Mouse (Mus musculus) layer of hippocampus, adult 18-20 months (tissue): ENCODE measurements at regions not wholly inside any gene's neighbourhood (a gene's known extent, or its start where the extent isn't known, plus 50 kb on each side); places are given as distances from the start of the nearest gene placed in this dataset.

Source experiments
- DNase-seq, 2 experiments: peaks; one replicate each; pipeline ENCODE4 v3.0.0; 2022; ENCODE audit warnings: low spot score in 2 of 2

DNA sequence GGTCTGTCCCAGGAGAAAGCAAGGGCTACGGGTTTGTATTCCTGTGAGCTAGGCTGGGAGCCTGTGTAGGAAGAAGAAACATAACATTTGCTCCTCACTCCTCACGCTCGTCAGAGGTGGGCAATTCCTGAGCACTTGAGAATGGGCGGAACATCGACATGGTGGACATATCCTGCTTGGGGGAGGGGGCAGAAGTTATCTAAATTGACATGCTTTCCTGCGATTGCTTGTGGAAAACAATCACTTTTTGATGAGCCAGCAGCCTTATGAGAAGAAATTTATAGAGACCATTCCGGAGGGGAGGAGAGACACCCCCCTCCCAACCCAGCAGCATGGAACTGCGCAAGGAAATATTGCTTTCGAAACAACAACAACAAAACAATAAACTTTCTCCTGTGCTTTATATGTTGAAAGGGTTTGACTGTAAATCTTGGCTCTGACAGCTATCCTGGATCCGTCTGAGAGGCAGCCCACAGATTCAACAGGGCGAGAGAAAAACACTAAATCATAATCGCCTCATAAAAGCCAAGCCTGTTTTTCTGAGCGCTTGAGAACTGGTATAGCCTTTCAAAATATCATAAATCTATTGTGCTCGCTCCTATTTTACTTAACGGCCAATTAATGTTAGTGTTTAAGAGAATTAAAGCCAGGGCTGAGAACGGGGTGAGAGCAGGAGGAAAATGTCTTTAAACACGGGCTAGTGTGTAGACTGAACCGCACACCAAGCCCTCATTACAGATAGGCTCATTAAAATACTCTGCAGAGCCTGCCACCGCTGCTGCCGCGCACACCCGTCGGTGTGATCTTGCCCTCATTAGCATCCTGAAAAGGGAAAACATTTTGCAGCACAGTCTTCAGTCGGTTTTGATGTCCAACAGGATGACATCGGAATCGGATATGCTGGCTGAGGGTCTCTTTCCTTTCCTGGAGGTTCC, 242.0 kb downstream of the Cd83 start:
- DNase-seq, result peak in 1 of 2 experiments; percentile 16

DNA sequence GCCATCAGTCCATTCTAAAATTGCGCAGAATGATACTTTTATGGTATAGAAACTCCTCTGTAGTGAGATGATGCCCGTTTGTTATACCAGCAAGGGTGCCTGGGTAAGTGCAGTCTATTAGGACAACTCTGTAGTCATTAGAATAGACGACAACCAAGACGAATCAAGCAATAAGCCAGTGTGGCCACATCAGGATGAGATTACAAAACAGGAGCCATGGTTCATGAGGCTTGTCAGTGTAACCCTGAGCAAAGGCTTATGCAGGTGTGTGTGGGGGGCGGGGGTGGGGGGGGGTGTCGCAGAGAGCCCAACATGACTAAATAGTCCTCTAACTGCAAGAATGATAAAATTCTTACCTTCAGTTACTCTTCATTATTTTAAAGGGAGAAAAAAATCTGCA, 243.5 kb downstream of the Cd83 start:
- DNase-seq, result no peak

DNA sequence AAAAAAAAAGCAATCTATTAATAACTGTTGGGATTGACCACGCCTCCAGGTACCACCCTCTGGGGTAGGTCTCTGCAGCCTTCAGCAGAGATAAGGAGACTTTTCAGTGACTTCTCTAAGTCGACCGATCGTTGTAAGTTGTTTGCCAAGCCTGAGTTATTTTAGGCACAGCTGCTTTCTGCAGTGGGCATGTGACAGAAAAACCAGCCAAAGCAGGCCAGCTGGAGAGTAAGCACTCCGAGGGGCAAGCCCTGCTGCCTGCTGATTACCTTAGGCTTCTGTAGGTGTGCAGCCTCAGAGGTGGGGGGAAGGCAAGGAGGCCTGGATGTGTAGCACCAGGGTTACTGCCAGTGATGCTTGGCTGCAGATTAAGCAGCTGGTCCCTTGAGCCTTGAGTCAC, 246.0 kb downstream of the Cd83 start:
- peak in 1 of 2 experiments; percentile 17 for DNase-seq

DNA sequence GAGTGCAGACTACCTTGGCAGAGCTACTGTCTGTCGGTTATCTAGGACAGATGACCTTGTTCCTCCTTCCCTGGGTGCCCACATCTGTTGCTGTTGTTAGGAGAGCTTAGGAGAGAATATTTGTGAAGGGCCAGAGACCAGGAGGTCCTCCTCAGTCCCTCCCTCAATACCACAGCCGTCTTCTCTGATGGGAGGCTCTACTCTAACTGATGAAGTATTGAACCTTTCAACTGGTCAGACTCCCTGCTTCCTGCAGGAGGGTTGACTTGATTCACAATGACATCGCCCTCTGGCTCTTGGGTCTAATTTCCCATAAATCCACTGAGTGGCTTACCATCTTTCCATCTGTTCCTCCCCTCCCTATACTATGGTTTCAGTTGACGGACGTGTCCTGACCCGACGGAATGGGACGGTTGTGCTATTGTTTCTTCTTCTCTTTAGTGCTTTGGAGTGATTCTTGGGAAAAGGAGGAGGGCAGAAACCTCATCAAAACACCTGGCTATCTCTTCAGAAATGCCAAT, 253.3 kb downstream of the Cd83 start:
- no peak for DNase-seq

DNA sequence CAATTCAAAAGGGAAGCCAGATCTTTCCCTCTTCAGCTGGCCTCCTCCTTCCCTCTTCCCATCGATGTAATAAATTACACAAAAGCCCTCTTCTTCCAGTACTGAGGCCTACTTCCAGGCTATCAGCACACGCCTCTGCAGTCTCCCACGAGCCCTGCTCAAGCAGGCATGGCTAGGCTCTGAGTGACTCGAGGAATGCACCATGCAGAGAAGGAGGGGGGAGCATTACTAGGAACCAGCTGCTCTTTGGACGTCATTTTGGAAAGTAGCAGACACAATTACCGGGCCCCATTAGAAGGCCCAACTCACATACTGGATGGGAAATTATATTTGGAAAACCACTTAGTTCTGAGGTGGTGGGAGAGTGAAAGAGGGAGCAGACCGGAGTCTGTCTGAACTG, 253.7 kb downstream of the Cd83 start:
- DNase-seq, result no peak

DNA sequence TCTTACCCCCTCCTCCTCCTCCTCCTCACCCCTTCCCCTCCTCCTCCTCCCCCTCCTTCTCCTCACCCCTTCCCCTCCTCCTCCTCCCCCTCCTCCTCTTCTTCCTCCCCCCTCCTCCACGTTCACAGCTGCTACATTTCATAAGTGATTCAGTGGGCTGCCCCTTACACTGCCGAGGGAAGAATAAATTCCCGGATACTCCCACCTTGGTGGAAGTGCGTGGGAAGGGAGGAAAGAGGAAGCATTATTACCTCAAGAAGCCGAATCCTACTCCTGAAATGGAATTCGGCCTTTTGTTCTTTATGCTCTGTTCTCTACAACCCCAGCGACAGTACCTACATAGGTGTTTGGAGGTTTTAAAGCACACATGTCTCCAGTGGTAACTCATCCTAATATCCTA, 256.1 kb downstream of the Cd83 start:
- no peak for DNase-seq

DNA sequence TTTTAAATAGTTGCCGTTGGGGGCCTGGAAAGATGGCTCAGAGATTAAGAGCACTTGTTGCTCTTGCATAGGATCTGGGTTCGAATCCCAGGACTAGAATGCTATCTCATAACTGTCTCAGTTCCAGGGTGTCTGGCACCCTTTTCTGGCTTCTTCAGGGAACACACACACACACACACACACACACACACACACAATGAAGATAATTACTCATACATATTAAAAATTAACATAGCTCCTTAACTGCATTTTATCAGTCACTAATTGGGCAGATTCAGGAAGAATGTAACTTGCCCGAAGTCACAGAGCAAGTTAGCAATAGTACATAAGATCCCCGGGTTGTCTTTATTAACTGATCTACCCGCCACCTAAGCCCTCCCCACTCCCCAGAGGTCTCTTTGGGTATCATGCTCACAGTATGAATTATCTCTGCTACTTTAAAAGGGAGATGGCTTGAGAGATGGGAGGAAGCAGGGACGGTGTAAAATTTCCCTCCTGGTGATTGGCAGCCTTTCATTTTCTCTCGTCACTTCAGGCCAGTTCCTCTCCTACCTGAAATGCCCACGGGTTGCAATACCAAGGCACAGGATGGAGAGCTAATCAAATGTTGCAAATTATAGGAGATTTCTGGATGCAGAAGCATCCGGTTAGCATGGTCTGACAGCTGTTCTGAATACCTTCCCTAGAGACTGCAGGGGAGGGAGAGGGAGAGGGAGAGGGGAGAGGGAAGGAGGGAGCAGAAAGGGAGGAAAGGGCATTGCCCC, 258.3 kb downstream of the Cd83 start:
- no peak for DNase-seq

DNA sequence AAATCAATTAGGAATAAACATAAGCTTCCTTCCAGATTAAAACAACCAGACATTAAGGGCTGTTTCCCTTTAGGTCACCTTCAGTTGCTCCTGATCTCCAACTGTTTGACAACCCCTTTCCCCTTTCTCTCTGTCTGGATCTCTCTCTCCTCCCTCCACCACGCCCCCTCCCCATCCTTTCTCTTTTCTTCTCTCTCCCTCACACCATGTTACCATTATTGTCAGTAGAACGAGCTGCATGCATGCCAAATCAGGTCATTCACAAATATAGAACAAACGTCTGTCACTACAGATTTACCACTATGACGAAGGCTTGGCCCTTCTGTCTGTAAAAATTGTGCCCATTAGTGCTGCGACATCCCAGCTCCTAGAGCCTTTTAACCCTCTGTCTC, 258.9 kb downstream of the Cd83 start:
- peak in 1 of 2 experiments; percentile 58 for DNase-seq

DNA sequence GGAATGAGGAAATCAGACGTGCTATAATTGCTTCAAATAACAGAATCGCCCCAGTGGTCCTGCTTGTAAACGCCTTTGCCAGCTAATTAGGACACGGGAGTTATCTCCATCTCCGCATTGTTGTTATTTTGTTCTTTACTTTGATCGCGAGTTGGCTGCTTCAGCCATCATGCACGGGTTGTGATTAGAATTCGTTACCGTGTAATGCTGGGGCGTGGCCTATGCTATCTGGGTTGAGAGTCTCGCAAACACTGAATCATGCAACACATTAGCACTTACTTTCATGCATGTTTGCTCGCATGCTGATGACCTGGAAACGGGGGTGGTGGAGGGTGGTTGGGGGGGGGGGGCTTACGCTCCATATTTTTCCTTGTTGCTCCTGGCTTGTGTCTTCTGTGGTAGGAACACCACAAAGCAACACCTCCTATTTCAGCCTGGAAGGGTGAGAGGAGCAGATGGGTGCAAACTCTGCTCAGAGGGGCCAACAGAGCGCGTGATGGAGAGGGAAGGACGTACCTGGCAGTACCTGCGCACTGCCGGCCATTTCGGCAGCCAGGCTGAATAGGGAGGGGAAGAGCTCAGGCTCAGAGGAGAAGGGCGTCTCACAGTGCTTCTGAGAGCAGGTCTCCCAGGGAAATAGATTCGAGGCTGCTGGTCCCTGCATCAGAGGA, 260.1 kb downstream of the Cd83 start:
- DNase-seq, result no peak

DNA sequence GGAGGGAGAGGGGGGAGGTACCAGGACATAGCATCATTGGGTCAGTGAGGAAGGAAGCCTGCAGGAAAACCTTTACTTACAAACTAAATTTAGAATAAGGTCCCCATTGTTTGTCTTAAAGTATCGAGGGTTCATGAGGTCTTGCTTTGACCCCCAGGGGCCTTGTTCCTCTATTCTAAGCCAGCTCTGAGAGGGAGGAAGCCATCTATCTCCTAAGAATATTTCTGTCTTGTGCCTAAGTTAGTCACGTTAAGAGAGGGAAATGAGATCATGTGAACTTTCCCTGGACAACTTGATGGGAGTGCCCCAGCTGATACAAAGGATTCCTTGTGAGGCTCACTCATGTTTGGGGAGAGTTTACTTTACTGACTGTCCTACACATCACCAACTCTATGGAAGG, 261.9 kb downstream of the Cd83 start:
- no peak for DNase-seq

DNA sequence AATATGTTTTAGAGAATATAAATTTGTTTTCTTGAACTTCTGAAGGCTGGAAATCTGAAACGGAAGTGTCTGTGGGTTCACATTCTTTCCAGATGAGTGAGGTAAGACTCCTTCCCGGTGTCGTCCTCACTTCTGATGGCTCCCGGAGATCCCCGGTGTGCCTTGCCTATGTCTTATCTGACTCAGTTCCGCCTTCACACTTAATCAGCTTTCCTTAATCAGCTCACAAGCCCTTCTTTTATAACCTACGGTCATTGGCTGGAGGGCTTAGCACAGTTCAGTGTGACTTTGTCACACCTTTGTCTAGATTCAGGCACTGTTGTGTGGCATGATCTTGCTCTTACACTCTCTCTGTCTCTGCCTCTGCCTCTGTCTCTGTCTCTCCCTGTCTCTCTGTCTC, 269.6 kb downstream of the Cd83 start:
- DNase-seq, result no peak

DNA sequence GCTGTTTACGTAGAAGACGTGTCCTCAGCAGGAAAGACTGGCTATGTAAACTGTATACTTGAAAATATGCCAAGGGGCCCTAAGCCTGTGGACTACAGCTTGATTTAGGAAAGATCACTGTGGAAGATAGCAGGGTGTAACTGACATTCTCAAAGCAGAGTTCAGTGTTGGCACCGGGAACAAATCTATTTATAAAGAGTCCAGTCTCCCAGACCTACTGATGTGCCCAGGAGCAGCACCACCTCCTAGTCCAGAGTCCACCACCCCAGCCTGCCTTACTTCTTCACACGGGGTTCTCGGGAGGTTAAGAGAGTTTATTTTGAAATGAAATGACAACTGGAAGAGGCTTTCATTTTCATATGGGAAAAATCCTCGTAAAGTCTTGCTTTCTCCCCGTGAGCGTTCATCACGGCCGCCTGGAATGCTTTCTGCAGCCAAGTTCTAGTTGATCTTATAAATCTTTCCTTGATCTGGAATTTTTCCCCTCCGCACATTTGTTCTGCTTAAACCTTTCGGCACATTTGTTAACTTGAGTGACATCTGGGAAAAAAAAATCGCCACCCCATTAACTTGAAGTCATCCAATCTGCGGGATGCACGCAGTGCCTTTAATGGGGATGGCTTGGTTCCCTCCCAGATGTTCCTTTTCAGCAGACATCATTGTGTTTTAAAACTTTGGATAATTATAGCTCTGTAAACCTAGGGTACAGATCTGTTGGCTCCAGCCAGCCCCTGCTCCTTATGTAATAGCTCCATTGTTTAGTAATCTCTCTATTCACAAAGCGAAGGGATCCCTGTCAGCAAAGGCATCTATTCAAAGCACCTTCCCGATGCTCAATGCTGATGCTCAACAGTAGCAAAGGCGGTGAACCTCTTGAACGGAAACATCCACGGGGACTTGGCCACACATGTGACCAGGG, 271.3 kb downstream of the Cd83 start:
- peak in 1 of 2 experiments; percentile 70 for DNase-seq

DNA sequence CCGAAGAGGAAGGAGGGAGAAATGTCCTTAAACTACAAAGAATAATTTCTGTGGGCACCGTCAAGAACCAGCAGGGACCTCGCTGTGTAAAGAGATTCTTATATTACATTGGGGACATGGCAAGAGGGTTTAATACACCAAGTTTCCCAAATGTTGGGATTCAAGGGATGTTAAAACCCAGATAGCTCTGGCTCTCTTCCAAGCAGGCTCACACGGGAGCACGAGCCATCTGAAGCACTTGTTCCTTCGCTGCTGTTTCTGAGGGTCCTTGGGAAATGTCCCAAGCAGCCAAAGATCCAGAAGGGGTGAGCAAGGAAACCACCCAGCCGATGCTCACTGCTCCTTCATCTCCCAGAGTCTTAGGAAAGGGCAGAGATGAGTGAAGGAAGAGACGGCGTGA, 272.1 kb downstream of the Cd83 start:
- no peak for DNase-seq

DNA sequence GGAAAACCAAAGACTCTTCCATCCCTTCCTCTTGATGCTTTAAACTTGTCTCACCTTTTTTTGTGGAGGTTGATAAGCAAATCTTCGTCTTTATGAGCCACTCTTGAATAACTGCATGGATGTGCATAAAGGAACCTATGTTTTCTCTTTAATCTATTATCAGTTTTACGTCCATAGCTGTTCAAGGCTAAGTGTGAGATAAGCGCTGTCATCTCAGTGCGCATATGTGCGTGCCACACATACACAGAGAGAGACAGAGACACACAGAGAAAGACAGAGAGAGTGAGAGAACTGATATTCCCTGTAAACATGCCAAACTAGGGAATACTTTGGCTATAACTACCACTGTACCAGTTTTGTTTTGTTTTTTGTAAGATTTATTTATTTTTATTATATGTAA, 273.0 kb downstream of the Cd83 start:
- DNase-seq, result no peak

DNA sequence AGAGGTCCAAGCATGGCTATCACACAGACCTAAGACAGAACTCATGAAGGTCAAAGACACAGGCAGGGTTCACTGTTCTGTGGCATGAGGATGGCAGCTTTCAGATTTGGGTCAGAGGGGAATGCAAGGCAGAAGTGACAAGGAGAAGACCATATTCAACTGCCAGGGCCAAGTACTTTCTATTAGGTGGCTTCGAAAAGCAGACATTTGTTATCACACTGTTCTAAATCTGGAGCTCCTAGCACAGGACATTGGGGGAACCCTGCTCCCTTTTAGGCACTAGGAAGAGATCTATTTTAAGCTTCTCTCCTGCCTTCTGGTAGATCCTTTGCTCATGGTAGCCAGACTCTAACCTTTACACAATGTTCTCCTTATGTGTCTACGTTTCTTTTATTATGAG, 273.7 kb downstream of the Cd83 start:
- DNase-seq, result no peak

DNA sequence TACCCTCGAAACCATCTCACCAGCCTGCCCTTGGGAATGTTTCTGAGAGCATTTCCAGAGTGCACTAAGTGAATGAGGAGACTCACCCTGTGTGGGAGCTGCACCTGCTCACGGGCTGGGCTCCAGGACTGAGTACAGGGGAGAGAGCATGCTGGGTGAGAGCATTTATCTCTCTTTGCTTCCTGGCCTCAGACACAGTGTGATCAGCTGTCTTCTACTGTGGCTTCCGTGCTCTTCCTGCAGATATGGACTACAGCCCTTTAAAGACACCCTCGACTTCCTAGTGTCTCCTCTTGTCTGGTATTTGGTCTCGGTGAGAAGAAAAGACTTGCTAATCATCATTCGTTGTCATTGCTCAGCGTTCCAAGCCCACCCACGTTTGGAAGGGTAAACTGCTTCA, 274.9 kb downstream of the Cd83 start:
- DNase-seq, result peak in 1 of 2 experiments; percentile 17

DNA sequence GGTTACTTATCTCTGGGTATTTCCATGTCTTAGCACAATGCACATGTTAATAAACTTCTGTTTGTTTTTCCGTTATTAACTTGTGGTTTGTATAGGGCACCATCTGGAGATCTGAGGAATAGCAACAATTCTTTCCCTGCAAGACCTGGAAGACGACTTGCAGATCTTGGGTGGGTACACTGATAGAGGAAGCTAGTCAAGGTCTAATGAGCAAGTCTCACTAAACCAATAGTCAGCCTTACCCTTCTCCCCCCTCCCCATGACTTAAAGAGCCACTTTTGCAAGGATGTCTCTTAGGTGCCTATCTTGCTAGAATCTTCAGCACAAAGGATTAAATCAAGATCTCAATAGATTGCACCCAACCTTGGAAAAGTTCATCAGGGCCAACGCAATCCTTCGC, 276.7 kb downstream of the Cd83 start:
- no peak for DNase-seq

DNA sequence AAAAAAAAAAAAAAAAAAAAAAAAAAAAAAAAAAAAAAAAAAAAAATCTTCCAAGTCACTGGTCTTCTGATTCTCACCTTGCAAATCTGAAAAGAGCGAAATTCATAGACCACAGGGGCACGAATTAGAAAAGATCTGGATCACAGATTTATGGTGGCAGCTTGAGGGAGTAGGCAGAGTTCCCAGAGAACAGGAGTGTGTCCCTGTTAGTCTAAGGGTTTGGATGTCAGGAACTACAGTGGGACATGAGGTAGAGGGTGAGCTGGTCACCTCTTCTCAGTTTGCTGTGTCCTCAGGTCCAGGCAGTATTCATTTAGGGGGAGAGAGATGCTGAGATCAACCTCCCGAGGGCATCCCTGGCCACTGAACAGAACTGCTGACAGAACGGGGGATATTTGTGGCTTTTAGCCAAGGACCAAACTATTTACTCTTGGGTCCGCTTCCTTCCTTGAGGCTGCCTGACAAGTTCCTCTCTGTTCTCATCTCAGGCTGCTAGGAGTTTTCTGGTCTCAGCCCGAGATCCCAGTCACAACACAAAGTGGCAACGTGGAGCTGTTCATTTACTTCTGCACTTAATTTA, 277.2 kb downstream of the Cd83 start:
- no peak for DNase-seq

DNA sequence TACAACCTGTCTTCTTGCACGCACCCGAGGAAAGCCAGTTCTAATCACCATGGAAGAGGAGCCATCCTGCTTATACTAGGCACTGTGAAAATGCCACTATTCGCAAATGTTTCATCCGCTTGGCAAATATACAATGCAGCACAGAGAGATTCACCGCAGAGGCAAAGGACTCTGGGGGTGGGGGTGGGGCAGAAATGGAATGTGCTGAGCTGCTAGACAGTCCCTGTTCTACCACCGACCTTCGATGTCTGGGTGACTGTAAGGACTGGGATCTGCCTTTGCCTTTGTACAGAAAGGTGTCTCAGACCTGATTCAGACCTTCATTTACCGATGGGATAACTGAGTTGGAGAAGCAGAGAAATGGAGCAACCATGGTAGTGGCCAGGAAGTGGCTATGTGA, 278.7 kb downstream of the Cd83 start:
- no peak for DNase-seq

DNA sequence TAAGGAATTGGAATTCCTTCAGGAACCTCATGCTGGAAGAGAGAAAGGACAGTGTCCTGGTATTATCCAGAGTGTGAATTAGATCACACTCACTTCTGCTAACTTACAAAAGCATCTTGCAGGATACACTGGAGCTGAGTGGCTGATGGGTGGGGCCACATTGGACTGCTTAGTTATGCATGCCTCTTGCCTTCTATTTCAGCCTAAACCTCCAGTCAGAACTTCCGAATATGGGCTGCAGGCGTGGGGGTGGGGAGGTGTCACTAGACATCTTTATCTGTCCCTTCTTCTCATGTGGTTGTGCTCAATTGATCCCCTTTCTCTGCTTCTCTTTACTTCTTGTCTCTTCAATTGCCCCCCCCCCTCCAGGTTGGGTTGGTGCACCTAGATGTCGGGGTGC, 279.5 kb downstream of the Cd83 start:
- no peak for DNase-seq
